Mouse (Mus musculus): Measurements from ENCODE around the gene Olfr850. TPM values are rescaled to one million over a fixed set of nuclear protein-coding genes. Genes with fewer than 3 reads are reported as not detected.

Gene Olfr850
- total RNA-seq (2021): not detected
- long read RNA-seq, experiment 1: 0 reads
- long read RNA-seq, experiment 2: 0 reads

GRCm38 (mm10) chr9:19478148-19478547 is at the start of gene Olfr850:
Olfr850 (minus strand) TSS chr9:19478248.
- intact Hi-C loops (cut with DNase I): no loop called here
- DNase-seq (ENCODE audit: low spot score in 2 of 2): no peak

- intact Hi-C loops (cut with DNase I): no loop called here
- no peak for DNase-seq (ENCODE audit: low spot score in 2 of 2)
Measured at GRCm38 (mm10) chr9:19492995-19493394, 14.9 kb upstream of the Olfr850 start, which contains the start of gene Olfr851. Olfr851 (plus strand) TSS chr9:19493295.

GRCm38 (mm10) chr9:19439966-19440365 is 38.1 kb downstream of the Olfr850 start, which contains the start of gene Olfr849:
Olfr849 (plus strand) TSS chr9:19440266.
- intact Hi-C loops (cut with DNase I): no loop called here
- no peak for DNase-seq (ENCODE audit: low spot score in 2 of 2)

Other genes starting within 250 kb of the Olfr850 start
- not detected for gene Olfr843, start 226.3 kb downstream of the Olfr850 start, total RNA-seq (2021)
- gene Olfr844, start 161.9 kb downstream of the Olfr850 start, total RNA-seq (2021): not detected
- not detected for gene Olfr845, start 141.8 kb downstream of the Olfr850 start, total RNA-seq (2021)
- not detected for gene Olfr846, start 114.2 kb downstream of the Olfr850 start, total RNA-seq (2021)
- gene Olfr847, start 99.6 kb downstream of the Olfr850 start, total RNA-seq (2021): not detected
- gene Olfr849, start 38.0 kb downstream of the Olfr850 start, total RNA-seq (2021): not detected
- gene Olfr851, start 15.0 kb upstream of the Olfr850 start, total RNA-seq (2021): not detected
- gene Olfr853, start 62.8 kb upstream of the Olfr850 start, total RNA-seq (2021): not detected
- gene Olfr854, start 89.1 kb upstream of the Olfr850 start, total RNA-seq (2021): not detected
- not detected for gene Olfr855, start 104.4 kb upstream of the Olfr850 start, total RNA-seq (2021)
- gene Zfp317, start 143.9 kb upstream of the Olfr850 start, total RNA-seq (2021): 10 to 100 TPM; 18.7 to 22.3 TPM
- gene Olfr857, start 231.2 kb upstream of the Olfr850 start, total RNA-seq (2021): not detected

Data from left cerebral cortex, postnatal 14 days (tissue).